Mouse (Mus musculus): ENCODE data around the gene Sos1.

GRCm38 (mm10) chr17:80480031-80480854, at the start of gene Sos1:
- TF ChIP-seq GATA1 (IDR thresholded peaks at IDR 0.05; ENCODE audit: borderline replicate concordance, low read length) (no peak), FLI1 (IDR thresholded peaks at IDR 0.05; ENCODE audit: low read length) (no peak)

All from megakaryocyte, embryonic 14.5 days (primary cell).